Mouse (Mus musculus): Measurements from ENCODE around the gene Jade2. TPM values are rescaled to one million over a fixed set of nuclear protein-coding genes. Genes with fewer than 3 reads are reported as not detected.
A peak's percentile ranks its signal among the peaks of the same experiment; 100 is the strongest.

The Jade2 gene
- total and polyA plus RNA-seq, 3 experiments, result 25.6 to 60.1 (median 58.2) TPM

DNA sequence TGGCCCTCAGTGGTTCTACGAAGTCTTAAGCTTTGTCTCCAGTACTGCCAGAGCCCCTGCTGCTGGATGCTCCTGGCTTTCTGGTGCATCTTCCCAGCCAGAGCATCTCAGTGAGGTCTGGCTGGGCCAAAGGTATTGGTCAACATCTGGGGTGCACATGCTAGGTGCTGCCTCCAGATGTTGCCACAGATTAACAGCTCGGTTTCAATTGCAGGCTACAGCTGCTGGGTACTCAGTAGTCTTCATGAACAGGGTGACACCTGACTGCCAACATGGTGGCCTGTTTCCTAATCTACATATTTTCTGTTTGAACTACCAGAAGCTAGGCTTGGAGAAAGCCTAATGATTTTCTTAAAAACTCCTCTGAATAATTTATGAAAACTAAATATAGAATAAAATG is 18.3 kb downstream of the Jade2 start (continued):
- TF ChIP-seq ETS1 (conservative IDR thresholded peaks at IDR 0.05; ENCODE audit: low read depth, low read length) (peak; percentile 75), BHLHE40 (IDR thresholded peaks at IDR 0.05; ENCODE audit: low read depth, low read length) (peak; percentile 83)

GRCm38 (mm10) chr11:51837164-51838153 is 20.0 kb downstream of the Jade2 start:
- Histone ChIP-seq H3K4me2 (ENCODE audit: insufficient read depth, low read depth, poor library complexity, severe bottlenecking) (peak overlapping the region; percentile 30), H3K9me3 (replicated peaks; ENCODE audit: low read length) (peaks cover 8% of the 10 kb centered on the region), H3K27ac (ENCODE audit: insufficient read depth, low read depth) (peak overlapping the region; percentile 97), H3K36me3 (replicated peaks in 1 of 2; ENCODE audit: control insufficient read depth in 1 of 2, insufficient read depth in 1 of 2, low read length in 1 of 2) (peaks cover 64 to 80% of the 10 kb centered on the region in 2 experiments), H3K9ac (ENCODE audit: insufficient read depth, low read depth) (peak overlapping the region; percentile 4; the same call in 1 of the 2 replicates), H3K79me2 (replicated peaks; ENCODE audit: control insufficient read depth, extremely low read depth, insufficient read depth, poor library complexity, severe bottlenecking) (peaks cover 58% of the 10 kb centered on the region), H3K4me1 (ENCODE audit: control insufficient read depth in 1 of 2, insufficient read depth in 2 of 2) (peaks cover 73 to 97% of the 10 kb centered on the region in 2 experiments), H3K27me3 (replicated peaks) (no peaks in the 10 kb centered on the region), H3K4me3 (replicated peaks in 1 of 3; ENCODE audit: low read depth in 2 of 3, low read length in 2 of 3, poor library complexity in 1 of 3) (peak overlapping the region in 1 of 3 experiments; percentile 16)
- peak; percentile 95 for DNase-seq (ENCODE audit: extremely low read depth)
- in situ Hi-C loops (cut with MboI; ENCODE audit: low pct_ligation_motif_present, low pct_unique_long_range_greater_than_20kb, low sequenced_read_pairs), result no loop called here
- dilution Hi-C loops (cut with MboI; ENCODE audit: extremely low pct_ligation_motif_present, extremely low pct_unique_long_range_greater_than_20kb, low sequenced_read_pairs), result no loop called here
- TF ChIP-seq RCOR1 (conservative IDR thresholded peaks at IDR 0.05; ENCODE audit: low read depth, low read length) (peak; percentile 43; the same call in 1 of the 2 replicates), IRF4 (IDR thresholded peaks at IDR 0.05; ENCODE audit: low read depth, low read length) (peak; percentile 80), UBTF (IDR thresholded peaks at IDR 0.05; ENCODE audit: low read depth, low read length) (0 out of 2 replicates have a peak, but pooled peaks have one; percentile 34), E2F4 (IDR thresholded peaks at IDR 0.05; ENCODE audit: insufficient replicate concordance, low read depth, low read length) (no peak; the same call in 1 of the 2 replicates), CHD2 (IDR thresholded peaks at IDR 0.05; ENCODE audit: low read length) (peak; percentile 52; the same call in 1 of the 2 replicates), MAZ (IDR thresholded peaks at IDR 0.05; ENCODE audit: low read depth, low read length) (0 out of 2 replicates have a peak, but pooled peaks have one; percentile 39), NELFE (IDR thresholded peaks at IDR 0.05; ENCODE audit: low read depth, low read length) (peak; percentile 73; the same call in 1 of the 2 replicates), SIN3A (IDR thresholded peaks at IDR 0.05; ENCODE audit: low read length) (peak; percentile 75; the same call in 1 of the 2 replicates), USF2 (conservative IDR thresholded peaks at IDR 0.05; ENCODE audit: low read depth, low read length) (no peak), ETS1 (conservative IDR thresholded peaks at IDR 0.05; ENCODE audit: low read depth, low read length) (peak; percentile 99), RAD21 (IDR thresholded peaks at IDR 0.05; ENCODE audit: low read depth, low read length) (peak; percentile 11), TBP (conservative IDR thresholded peaks at IDR 0.05; ENCODE audit: low read depth, low read length) (peak; percentile 85), ZC3H11A (IDR thresholded peaks at IDR 0.05; ENCODE audit: low read depth, low read length) (no peak), ELF1 (IDR thresholded peaks at IDR 0.05; ENCODE audit: low read depth, low read length) (peak; percentile 26; the same call in 1 of the 2 replicates), TCF12 (IDR thresholded peaks at IDR 0.05; ENCODE audit: low read depth, low read length) (peak; percentile 87), GABPA (IDR thresholded peaks at IDR 0.05; ENCODE audit: insufficient replicate concordance, low read depth, low read length) (peak; percentile 13; the same call in 1 of the 2 replicates), SMC3 (IDR thresholded peaks at IDR 0.05; ENCODE audit: low read depth, low read length) (peak; percentile 34), CHD1 (IDR thresholded peaks at IDR 0.05; ENCODE audit: low read depth, low read length) (peak; percentile 51; the same call in 1 of the 2 replicates), MAX (IDR thresholded peaks at IDR 0.05; ENCODE audit: low read length) (peak; percentile 72), USF1 (IDR thresholded peaks at IDR 0.05; ENCODE audit: low read depth, low read length) (no peak), JUND (conservative IDR thresholded peaks at IDR 0.05; ENCODE audit: low read depth, low read length) (peak; percentile 88), MYC (IDR thresholded peaks at IDR 0.05; ENCODE audit: low read depth, low read length) (peak; percentile 84), POLR2A (IDR thresholded peaks at IDR 0.05; ENCODE audit: low read depth, low read length) (peak; percentile 82), POLR2AphosphoS2 (IDR thresholded peaks at IDR 0.05; ENCODE audit: low read depth, low read length) (peak; percentile 85), NRF1 (IDR thresholded peaks at IDR 0.05; ENCODE audit: low read depth, low read length) (peak; percentile 25; the same call in 1 of the 2 replicates), ZNF384 (IDR thresholded peaks at IDR 0.05; ENCODE audit: low read depth, low read length) (0 out of 2 replicates have a peak, but pooled peaks have one; percentile 19), ZKSCAN1 (IDR thresholded peaks at IDR 0.05; ENCODE audit: borderline replicate concordance, low read depth, low read length) (no peak), MEF2A (IDR thresholded peaks at IDR 0.05; ENCODE audit: borderline replicate concordance, low read depth, low read length) (peak; percentile 80), PAX5 (IDR thresholded peaks at IDR 0.05; ENCODE audit: low read length) (no peak), EP300 (IDR thresholded peaks at IDR 0.05; ENCODE audit: low read length) (peak; percentile 71), HCFC1 (IDR thresholded peaks at IDR 0.05; ENCODE audit: low read depth, low read length) (peak; percentile 42; the same call in 1 of the 2 replicates), CTCF (conservative IDR thresholded peaks at IDR 0.05 in 1 of 2, IDR thresholded peaks at IDR 0.05 in 1 of 2; ENCODE audit: low read depth in 2 of 2, low read length in 2 of 2) (no peak), ZMIZ1 (IDR thresholded peaks at IDR 0.05; ENCODE audit: low read depth, low read length) (peak; percentile 81)
